Mouse (Mus musculus) limb, embryonic 14.5 days (tissue): ENCODE data around the gene Tmem240. TPM values are rescaled to one million over a fixed set of nuclear protein-coding genes. Genes with fewer than 3 reads are reported as not detected.

Experiments used
- ATAC-seq: fragments of 200-750 bp; cut with Nextera tagmentation; 2 replicates; pipeline ENCODE4 v1.8.0; 2017; ENCODE audit warnings: low read depth, moderate number of reproducible peaks, moderate TSS enrichment; ENCODE audit not compliant: low FRiP score
- DNase-seq: peaks from one replicate; pipeline ENCODE4 v3.0.0-alpha.2; 2015; ENCODE audit warnings: low spot score
- H3K27ac ChIP-seq: fragments of 300-500 bp; sonication (generic); replicated peaks from 2 replicates; pipeline ENCODE4 v1.5.1; 2014; ENCODE audit warnings: low read depth, mild to moderate bottlenecking, low read length, moderate library complexity, mixed read lengths
- H3K27me3 ChIP-seq: fragments of 300-500 bp; sonication (generic); 2 replicates; pipeline ENCODE4 v1.6.1; 2014; ENCODE audit warnings: low read length, mixed read lengths; ENCODE audit not compliant: control insufficient read depth, insufficient read depth
- H3K36me3 ChIP-seq: fragments of 300-500 bp; sonication (generic); 2 replicates; pipeline ENCODE4 v1.6.1; 2014; ENCODE audit warnings: mild to moderate bottlenecking, low read length, moderate library complexity, mixed read lengths; ENCODE audit not compliant: control insufficient read depth, insufficient read depth
- H3K4me1 ChIP-seq: fragments of 300-500 bp; sonication (generic); 2 replicates; pipeline ENCODE4 v1.6.1; 2014; ENCODE audit warnings: antibody characterized with exemption, low read length, mixed read lengths; ENCODE audit not compliant: control insufficient read depth, insufficient read depth
- H3K4me2 ChIP-seq: fragments of 300-500 bp; sonication (generic); replicated peaks from 2 replicates; pipeline ENCODE4 v1.6.1; 2014; ENCODE audit warnings: low read depth, mild to moderate bottlenecking, low read length, moderate library complexity; ENCODE audit not compliant: severe bottlenecking
- H3K4me3 ChIP-seq: fragments of 300-500 bp; sonication (generic); replicated peaks from 2 replicates; pipeline ENCODE4 v1.5.1; 2014; ENCODE audit warnings: low read length
- H3K9ac ChIP-seq: fragments of 300-500 bp; sonication (generic); 2 replicates; pipeline ENCODE4 v1.6.1; 2014; ENCODE audit warnings: mild to moderate bottlenecking, low read depth, low read length, moderate library complexity; ENCODE audit not compliant: severe bottlenecking
- H3K9me3 ChIP-seq: fragments of 300-500 bp; sonication (generic); 2 replicates; pipeline ENCODE4 v1.6.1; 2016; ENCODE audit warnings: low read length; ENCODE audit not compliant: control insufficient read depth
- POLR2A ChIP-seq: fragments of 200-500 bp; IDR thresholded peaks from 2 replicates; pipeline ENCODE4 v1.8.0; 2012; ENCODE audit warnings: inconsistent platforms, mild to moderate bottlenecking, moderate library complexity, borderline replicate concordance; ENCODE audit not compliant: insufficient read depth, insufficient read length; ENCODE audit errors: extremely low read depth
- WGBS: fragments of 180-500 bp; shearing (Covaris S2); extraction: QIAGEN DNeasy Blood & Tissue Kit; methylation state at CpG from one replicate; pipeline ENCODE4 v1.1.7; 2014; 5-methylcytosine and 5-hydroxymethylcytosine counted together
- polyA plus RNA-seq, 2 experiments: library from polyadenylated mRNA; depleted of rRNA in 1 of 2; stranded (reverse) in 1 of 2; unstranded in 1 of 2; fragments of >200 nt; fragmentation: Nextera tagmentation in 1 of 2; extraction: Ambion mirVana in 1 of 2; gene quantifications; 2 replicates each; pipeline versions ENCODE4 v1.2.1 to v1.2.3; 2012 to 2014

Gene Tmem240
- polyA plus RNA-seq, 2 experiments = 0.88 to 4.0 TPM

- Histone ChIP-seq H3K9me3 (no peaks in the 10 kb centered on the region), H3K9ac (peak overlapping the region; percentile 81), H3K27ac (peak overlapping the region; percentile 76), H3K4me1 (peaks cover 13% of the 10 kb centered on the region), H3K36me3 (no peaks in the 10 kb centered on the region; the same call in 1 of the 2 replicates), H3K4me2 (peak overlapping the region; percentile 96), H3K27me3 (peaks cover 4% of the 10 kb centered on the region; the same call in 1 of the 2 replicates), H3K4me3 (peak overlapping the region; percentile 69)
- WGBS = under 1% methylated on average over 90 of the region's 92 CpGs
- 0 out of 2 replicates have a peak, but pooled peaks have one; percentile 29 for TF ChIP-seq POLR2A
- ATAC-seq (peak; percentile 87), DNase-seq (peak; percentile 63)
These were observed 39.9 kb upstream of the Tmem240 start for GRCm38 (mm10) chr4:155694482-155695401.

GRCm38 (mm10) chr4:155695531-155696062, 39.0 kb upstream of the Tmem240 start:
- TF ChIP-seq POLR2A = no peak
- Histone ChIP-seq H3K9me3 (no peaks in the 10 kb centered on the region), H3K27me3 (peaks cover 4% of the 10 kb centered on the region; the same call in 1 of the 2 replicates), H3K4me2 (peak overlapping the region; percentile 96), H3K36me3 (no peaks in the 10 kb centered on the region; the same call in 1 of the 2 replicates), H3K9ac (peak overlapping the region; percentile 81), H3K4me3 (peak overlapping the region; percentile 69), H3K27ac (no peak overlapping the region), H3K4me1 (peaks cover 13% of the 10 kb centered on the region)
- ATAC-seq (no peak), DNase-seq (no peak)
- WGBS = 75% methylated on average over 4 of the region's 4 CpGs

GRCm38 (mm10) chr4:155696261-155697255, 38.0 kb upstream of the Tmem240 start:
- ATAC-seq (no peak), DNase-seq (no peak)
- no peaks in the 10 kb centered on the region for H3K9me3 ChIP-seq
- H3K36me3 ChIP-seq = no peaks in the 10 kb centered on the region; the same call in 1 of the 2 replicates
- peaks cover 4% of the 10 kb centered on the region; the same call in 1 of the 2 replicates for H3K27me3 ChIP-seq
- H3K9ac ChIP-seq = no peak overlapping the region
- peaks cover 13% of the 10 kb centered on the region for H3K4me1 ChIP-seq
- TF ChIP-seq POLR2A = no peak
- WGBS = 66% methylated on average over 16 of the region's 16 CpGs
- H3K4me2 ChIP-seq = peak overlapping the region; percentile 10; the same call in 1 of the 2 replicates
- H3K4me3 ChIP-seq = no peak overlapping the region
- no peak overlapping the region for H3K27ac ChIP-seq

GRCm38 (mm10) chr4:155700425-155700824, 34.2 kb upstream of the Tmem240 start:
- TF ChIP-seq POLR2A = no peak
- Histone ChIP-seq H3K27ac (no peak overlapping the region), H3K4me2 (no peak overlapping the region), H3K4me1 (peaks cover 8% of the 10 kb centered on the region), H3K27me3 (peaks cover under 1% of the 10 kb centered on the region; the same call in 1 of the 2 replicates), H3K9me3 (no peaks in the 10 kb centered on the region), H3K4me3 (no peak overlapping the region), H3K9ac (no peak overlapping the region), H3K36me3 (no peaks in the 10 kb centered on the region; the same call in 1 of the 2 replicates)
- ATAC-seq (no peak), DNase-seq (no peak)

- H3K27me3 ChIP-seq = no peaks in the 10 kb centered on the region
- H3K36me3 ChIP-seq = no peaks in the 10 kb centered on the region
- H3K4me3 ChIP-seq = no peak overlapping the region
- H3K4me2 ChIP-seq = no peak overlapping the region
- no peak overlapping the region for H3K9ac ChIP-seq
- WGBS = 96% methylated on average over 4 of the region's 4 CpGs
- H3K9me3 ChIP-seq = no peaks in the 10 kb centered on the region
- TF ChIP-seq POLR2A = no peak
- DNase-seq = no peak
- H3K27ac ChIP-seq = no peak overlapping the region
- ATAC-seq = no peak
- no peaks in the 10 kb centered on the region; the same call in 1 of the 2 replicates for H3K4me1 ChIP-seq
These were observed 31.1 kb upstream of the Tmem240 start for GRCm38 (mm10) chr4:155703425-155703929.
